Mouse (Mus musculus) embryonic facial prominence, embryonic 11.5 days (tissue): ENCODE measurements around the gene Kcnj16. TPM values are rescaled to one million over a fixed set of nuclear protein-coding genes. Genes with fewer than 3 reads are reported as not detected.

Experiments used
- ATAC-seq: fragments of 200-750 bp; cut with Nextera tagmentation; replicated peaks from 2 replicates; pipeline ENCODE4 v1.8.0; 2017; ENCODE audit warnings: low read depth; ENCODE audit not compliant: insufficient number of reproducible peaks, low FRiP score, low TSS enrichment
- DNase-seq: peaks from one replicate; pipeline ENCODE4 v3.0.0-alpha.2; 2015; ENCODE audit warnings: low spot score
- H3K27ac ChIP-seq: fragments of 300-500 bp; sonication (generic); replicated peaks from 2 replicates; pipeline ENCODE4 v1.5.1; 2014; ENCODE audit warnings: mild to moderate bottlenecking, low read depth, low read length, control low read depth
- H3K27me3 ChIP-seq: fragments of 300-500 bp; sonication (generic); 2 replicates; pipeline ENCODE4 v1.6.1; 2014; ENCODE audit warnings: mild to moderate bottlenecking, low read length, moderate library complexity, mixed read lengths; ENCODE audit not compliant: control insufficient read depth, insufficient read depth
- H3K36me3 ChIP-seq: fragments of 300-500 bp; sonication (generic); replicated peaks from 2 replicates; pipeline ENCODE4 v1.6.1; 2014; ENCODE audit warnings: low read depth, mild to moderate bottlenecking, low read length, moderate library complexity, mixed read lengths; ENCODE audit not compliant: control insufficient read depth, insufficient read depth
- H3K4me1 ChIP-seq: fragments of 300-500 bp; sonication (generic); 2 replicates; pipeline ENCODE4 v1.6.1; 2014; ENCODE audit warnings: low read length, mixed read lengths; ENCODE audit not compliant: control insufficient read depth, insufficient read depth
- H3K4me2 ChIP-seq: fragments of 300-500 bp; sonication (generic); 2 replicates; pipeline ENCODE4 v1.6.1; 2014; ENCODE audit warnings: low read depth, mild to moderate bottlenecking, control low read depth, low read length, moderate library complexity
- H3K4me3 ChIP-seq: fragments of 300-500 bp; sonication (generic); 2 replicates; pipeline ENCODE4 v1.5.1; 2014; ENCODE audit warnings: low read depth, low read length, control low read depth
- H3K9ac ChIP-seq: fragments of 300-500 bp; sonication (generic); replicated peaks from 2 replicates; pipeline ENCODE4 v1.6.1; 2014; ENCODE audit warnings: mild to moderate bottlenecking, control low read depth, low read length
- H3K9me3 ChIP-seq: fragments of 300-500 bp; sonication (generic); replicated peaks from 2 replicates; pipeline ENCODE4 v1.6.1; 2016; ENCODE audit warnings: mild to moderate bottlenecking, low read length, inconsistent platforms, mixed read lengths; ENCODE audit not compliant: control insufficient read depth
- WGBS: fragments of 180-500 bp; shearing (Covaris S2); extraction: QIAGEN DNeasy Blood & Tissue Kit; methylation state at CpG from one replicate; pipeline ENCODE4 v1.1.7; 2014; 5-methylcytosine and 5-hydroxymethylcytosine counted together
- polyA plus RNA-seq: library from polyadenylated mRNA; unstranded; fragments of >200 nt; fragmentation: Nextera tagmentation; extraction: Ambion mirVana; gene quantifications from 2 replicates; pipeline ENCODE4 v1.2.1, GENCODE M21; 2014

Kcnj16 gene
- polyA plus RNA-seq, 1 experiment from 2014 or later = 0.42 TPM

DNA sequence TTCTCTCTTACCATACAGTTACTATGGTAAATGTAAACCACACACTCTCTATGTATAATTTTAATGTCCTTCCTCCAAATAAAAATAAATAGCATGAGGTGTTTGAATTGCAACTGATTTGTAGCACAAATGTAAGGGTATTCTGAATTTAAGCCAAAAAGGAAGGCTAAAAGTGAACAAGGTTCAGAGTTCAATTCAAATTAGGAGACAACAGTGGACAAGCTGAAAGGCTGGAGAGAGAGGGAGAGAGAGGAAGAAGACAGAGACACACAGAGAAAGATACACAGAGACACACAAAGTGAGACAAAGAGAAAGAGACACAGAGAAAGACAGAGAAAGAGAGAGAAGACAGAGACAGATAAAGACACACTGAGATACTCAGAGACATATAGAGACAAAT, 1.1 kb downstream of the Kcnj16 start:
- Histone ChIP-seq H3K4me3 (no peak overlapping the region), H3K27me3 (no peaks in the 10 kb centered on the region), H3K27ac (no peak overlapping the region), H3K36me3 (no peaks in the 10 kb centered on the region), H3K9me3 (no peaks in the 10 kb centered on the region), H3K9ac (no peak overlapping the region), H3K4me1 (no peaks in the 10 kb centered on the region), H3K4me2 (no peak overlapping the region)
- ATAC-seq = no peak
- no peak for DNase-seq

DNA sequence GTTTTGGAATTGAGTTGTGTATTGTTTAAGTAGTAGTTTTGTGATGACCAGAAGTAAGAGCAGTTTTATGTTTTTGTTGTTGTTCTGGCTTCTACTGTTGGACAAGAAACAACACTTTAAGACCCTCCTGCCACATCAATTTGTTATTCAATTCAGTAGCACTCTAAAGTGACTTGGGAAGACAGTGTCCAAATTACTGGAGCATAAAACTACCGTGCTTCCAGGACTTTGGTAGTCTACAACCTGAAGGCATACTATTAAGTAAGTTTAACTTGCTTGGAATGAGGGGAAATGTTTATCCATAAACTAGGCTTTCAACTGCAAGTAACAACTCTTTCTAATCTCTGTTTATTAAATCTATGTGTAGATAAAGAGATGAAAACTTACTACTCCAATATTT, 17.7 kb downstream of the Kcnj16 start:
- Histone ChIP-seq H3K4me2 (no peak overlapping the region), H3K4me3 (no peak overlapping the region), H3K9me3 (no peaks in the 10 kb centered on the region), H3K27ac (no peak overlapping the region), H3K9ac (no peak overlapping the region), H3K27me3 (no peaks in the 10 kb centered on the region), H3K4me1 (no peaks in the 10 kb centered on the region), H3K36me3 (no peaks in the 10 kb centered on the region)
- DNase-seq = no peak
- no peak for ATAC-seq
- 69% methylated on average over 1 of the region's 1 CpGs for WGBS

DNA sequence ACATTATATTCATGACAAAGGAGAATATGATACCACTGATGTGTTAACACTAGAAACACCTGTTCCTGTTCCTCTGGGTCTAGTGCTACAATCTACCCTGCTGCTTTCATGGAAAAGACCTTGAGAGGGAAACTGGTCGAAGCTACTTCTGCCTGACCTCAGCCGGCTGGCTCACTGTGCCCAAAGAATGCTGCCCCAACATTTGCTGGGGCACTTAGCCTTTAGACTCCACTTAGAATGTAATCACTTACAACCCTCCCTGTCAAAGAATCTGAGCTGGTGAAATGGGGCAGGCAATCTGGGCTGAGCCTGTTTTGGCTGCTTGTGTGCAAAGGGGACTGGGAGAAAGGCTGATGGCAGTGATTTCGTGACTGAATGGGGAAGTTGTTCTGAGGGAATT, 18.1 kb downstream of the Kcnj16 start:
- no peak for DNase-seq
- no peak overlapping the region for H3K4me2 ChIP-seq
- no peak overlapping the region for H3K27ac ChIP-seq
- 34% methylated on average over 3 of the region's 3 CpGs for WGBS
- no peaks in the 10 kb centered on the region for H3K36me3 ChIP-seq
- H3K4me1 ChIP-seq = no peaks in the 10 kb centered on the region
- H3K9me3 ChIP-seq = no peaks in the 10 kb centered on the region
- no peaks in the 10 kb centered on the region for H3K27me3 ChIP-seq
- no peak overlapping the region for H3K4me3 ChIP-seq
- ATAC-seq = no peak
- no peak overlapping the region for H3K9ac ChIP-seq

DNA sequence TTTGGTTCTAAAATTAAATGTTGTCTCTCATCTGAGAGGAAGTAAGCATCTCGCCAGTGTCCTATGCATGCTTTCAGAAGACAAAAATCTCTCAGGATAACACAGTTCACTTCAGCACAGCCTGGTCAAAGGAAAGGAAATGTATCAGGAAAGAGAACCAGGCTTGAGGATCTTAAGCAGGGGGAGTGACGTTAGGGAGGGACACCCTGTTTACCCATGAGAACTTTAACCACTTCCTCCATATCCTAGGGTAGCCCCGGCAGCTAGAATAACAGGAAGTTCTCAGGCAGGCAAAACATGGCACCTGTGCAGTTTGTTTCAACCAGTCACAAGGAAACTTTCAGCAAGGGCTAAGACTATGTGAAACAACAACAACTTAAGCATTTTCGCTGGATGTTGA, 25.8 kb downstream of the Kcnj16 start:
- H3K36me3 ChIP-seq = no peaks in the 10 kb centered on the region
- no peaks in the 10 kb centered on the region for H3K9me3 ChIP-seq
- H3K4me3 ChIP-seq = no peak overlapping the region
- no peak for DNase-seq
- no peak for ATAC-seq
- H3K9ac ChIP-seq = no peak overlapping the region
- WGBS = 51% methylated on average over 4 of the region's 4 CpGs
- no peak overlapping the region for H3K4me2 ChIP-seq
- no peaks in the 10 kb centered on the region for H3K27me3 ChIP-seq
- H3K4me1 ChIP-seq = no peaks in the 10 kb centered on the region
- no peak overlapping the region for H3K27ac ChIP-seq

DNA sequence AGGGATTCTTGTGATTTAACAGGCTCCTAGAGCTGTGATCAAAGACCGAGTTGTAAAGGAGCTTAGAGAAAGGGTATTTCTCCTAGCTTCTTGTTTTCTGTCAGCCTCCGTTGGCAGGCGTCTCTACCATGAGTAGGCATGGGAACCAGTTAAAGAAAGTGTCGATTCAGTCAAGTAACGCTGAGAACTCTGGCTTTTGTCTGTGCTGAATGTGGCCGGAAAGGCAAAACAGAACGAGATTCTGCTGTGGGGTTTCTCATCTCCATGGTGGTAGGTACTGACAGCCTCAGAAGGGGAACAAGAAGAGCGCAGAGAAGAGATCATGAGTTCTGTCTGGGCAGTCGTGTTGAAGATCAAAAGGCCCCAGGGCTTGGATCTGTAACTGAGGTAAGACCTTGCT, 29.4 kb downstream of the Kcnj16 start:
- ATAC-seq (no peak), DNase-seq (no peak)
- Histone ChIP-seq H3K36me3 (no peaks in the 10 kb centered on the region), H3K27ac (no peak overlapping the region), H3K9ac (no peak overlapping the region), H3K9me3 (no peaks in the 10 kb centered on the region), H3K4me3 (no peak overlapping the region), H3K4me1 (no peaks in the 10 kb centered on the region), H3K4me2 (no peak overlapping the region), H3K27me3 (no peaks in the 10 kb centered on the region)
- 69% methylated on average over 9 of the region's 9 CpGs for WGBS

DNA sequence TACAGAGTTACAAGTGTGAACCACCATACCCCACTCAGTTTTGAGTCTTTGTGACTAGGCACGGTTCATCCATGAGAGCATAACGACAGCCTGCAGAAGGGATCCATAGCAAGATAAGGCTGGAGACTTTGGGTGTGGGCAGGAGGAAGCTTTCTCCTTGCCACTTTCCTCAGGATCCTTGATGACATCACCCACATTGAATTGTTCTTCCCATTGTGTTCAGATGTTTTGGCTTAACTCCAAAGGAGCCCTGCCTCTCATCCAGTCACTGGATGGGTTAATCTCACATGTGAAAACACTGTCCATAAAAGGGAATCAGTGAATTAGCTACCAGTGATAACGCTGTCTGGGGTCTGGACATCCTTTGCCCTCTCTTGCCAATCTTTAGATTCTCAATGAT, 37.3 kb downstream of the Kcnj16 start:
- no peak for ATAC-seq
- Histone ChIP-seq H3K9me3 (no peaks in the 10 kb centered on the region), H3K4me2 (no peak overlapping the region), H3K27ac (no peak overlapping the region), H3K36me3 (no peaks in the 10 kb centered on the region), H3K4me3 (no peak overlapping the region), H3K27me3 (no peaks in the 10 kb centered on the region), H3K9ac (no peak overlapping the region), H3K4me1 (no peaks in the 10 kb centered on the region)
- 78% methylated on average over 3 of the region's 3 CpGs for WGBS
- no peak for DNase-seq

DNA sequence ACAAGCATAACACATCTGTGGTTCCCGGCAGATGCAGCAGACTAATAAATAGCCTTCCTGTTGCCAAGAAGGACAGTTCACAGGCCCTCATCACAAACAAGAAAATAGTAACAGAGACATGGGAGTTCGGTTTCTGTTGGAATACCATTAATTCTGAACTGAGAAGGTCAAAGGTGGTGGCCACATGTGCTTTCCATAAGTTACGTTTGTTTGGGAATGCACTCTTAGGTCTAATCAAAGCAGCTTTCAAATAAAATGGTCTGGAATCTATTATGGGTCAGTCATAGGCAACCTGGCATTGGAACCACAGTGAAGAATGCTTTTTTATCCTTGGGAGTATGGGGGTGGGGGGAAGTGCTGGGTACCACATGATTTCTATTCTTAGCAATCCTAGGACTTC, 41.6 kb downstream of the Kcnj16 start:
- Histone ChIP-seq H3K9ac (no peak overlapping the region), H3K4me1 (no peaks in the 10 kb centered on the region), H3K27me3 (no peaks in the 10 kb centered on the region), H3K4me2 (no peak overlapping the region), H3K36me3 (no peaks in the 10 kb centered on the region), H3K9me3 (no peaks in the 10 kb centered on the region), H3K27ac (no peak overlapping the region), H3K4me3 (no peak overlapping the region)
- no peak for ATAC-seq
- 22% methylated on average over 3 of the region's 3 CpGs for WGBS
- DNase-seq = peak; percentile 79

DNA sequence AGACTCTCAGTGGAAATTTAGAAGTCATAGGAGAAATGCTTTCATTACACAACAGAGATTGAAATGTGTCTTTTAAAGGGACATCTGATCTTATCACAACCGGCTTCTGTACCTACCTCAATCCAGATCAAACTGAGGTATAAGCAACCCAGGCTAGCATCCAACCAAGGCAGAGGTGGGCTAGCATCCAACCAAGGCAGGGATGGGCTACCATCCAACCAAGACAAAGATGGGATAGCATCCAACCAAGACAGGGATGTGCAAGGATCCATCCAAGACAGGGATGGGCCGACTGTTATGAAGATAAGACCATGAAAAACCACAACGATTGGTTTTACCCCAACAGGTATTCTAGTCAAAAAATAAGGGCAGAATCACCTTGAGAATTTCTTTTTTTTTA, 48.4 kb downstream of the Kcnj16 start:
- H3K4me1 ChIP-seq = no peaks in the 10 kb centered on the region
- DNase-seq (no peak), ATAC-seq (no peak)
- no peak overlapping the region for H3K27ac ChIP-seq
- no peak overlapping the region for H3K4me2 ChIP-seq
- no peak overlapping the region for H3K4me3 ChIP-seq
- WGBS = 90% methylated on average over 3 of the region's 3 CpGs
- no peaks in the 10 kb centered on the region for H3K9me3 ChIP-seq
- H3K27me3 ChIP-seq = no peaks in the 10 kb centered on the region
- H3K36me3 ChIP-seq = no peaks in the 10 kb centered on the region
- H3K9ac ChIP-seq = no peak overlapping the region

DNA sequence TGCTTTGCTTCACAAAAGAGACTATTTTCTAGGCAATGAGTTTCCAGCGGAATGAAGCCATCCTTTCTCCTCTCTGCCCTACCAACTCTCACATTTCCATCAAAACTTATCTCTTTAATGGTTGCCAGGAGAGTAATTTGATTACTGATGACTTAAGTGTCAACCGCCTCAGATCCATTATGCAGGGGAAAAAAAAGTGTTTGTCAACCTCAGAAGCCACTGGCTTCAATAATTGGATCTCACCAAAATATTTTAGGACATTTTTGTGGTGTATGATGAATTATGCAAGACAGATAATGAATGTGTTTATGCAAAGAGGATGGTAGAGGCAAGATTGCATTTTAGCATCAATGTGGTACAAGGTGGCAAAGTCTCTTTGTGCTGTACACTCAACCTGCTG, 52.4 kb downstream of the Kcnj16 start:
- Histone ChIP-seq H3K27me3 (no peaks in the 10 kb centered on the region), H3K4me2 (no peak overlapping the region), H3K36me3 (no peaks in the 10 kb centered on the region), H3K4me1 (no peaks in the 10 kb centered on the region), H3K9ac (no peak overlapping the region), H3K4me3 (no peak overlapping the region), H3K9me3 (no peaks in the 10 kb centered on the region), H3K27ac (no peak overlapping the region)
- ATAC-seq = no peak
- DNase-seq = no peak
- 52% methylated on average over 2 of the region's 2 CpGs for WGBS
